In the genomic region with DNA sequence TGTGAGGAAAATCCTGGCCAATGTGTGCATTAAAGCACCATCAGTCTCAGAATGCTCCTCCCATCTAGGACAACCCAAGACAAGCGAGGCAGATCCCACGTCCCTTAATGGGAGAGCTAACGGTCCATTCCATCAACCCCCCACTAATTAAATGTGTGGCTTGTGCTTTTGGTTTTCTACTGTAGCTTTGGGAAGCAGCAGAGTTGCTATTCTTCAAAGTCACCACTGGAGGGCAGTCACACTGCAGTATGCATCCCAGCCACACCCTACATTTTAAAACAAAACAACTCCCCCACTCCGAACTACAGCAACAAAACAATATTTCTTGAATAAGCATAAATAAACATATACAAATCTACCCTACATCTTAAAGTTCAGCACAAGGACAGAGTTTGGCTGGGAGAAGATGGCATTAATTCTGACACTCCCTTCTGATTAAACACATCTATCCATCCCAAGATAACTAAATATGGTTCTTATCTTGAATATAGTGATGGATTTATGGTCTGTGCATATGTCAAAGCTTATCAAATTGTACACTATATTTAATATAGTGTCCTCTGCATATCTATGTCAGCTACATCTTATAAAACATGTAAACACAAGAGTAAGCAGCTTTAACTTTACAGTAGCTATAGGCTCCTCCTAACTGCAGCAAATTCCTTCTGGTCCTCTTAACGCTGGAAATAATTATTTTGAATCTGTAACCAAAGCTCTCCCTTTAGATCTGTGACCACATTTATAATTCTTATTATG, we compare ENCODE assay signal across 9 mouse cellular contexts.
DNase-seq lines count a peak whose midpoint lies in the region; ATAC-seq and TF ChIP-seq lines count a peak whose summit lies in the region.
"Had no signal": no experiment of that assay in that cellular context is flagged by ENCODE, and none has a peak within 500 bp of the region (broad histone marks: within the 10 kb centered on the region; RNA-seq: fewer than 3 reads in every experiment).

No protein-coding gene starts in this region.

- TF ChIP-seq POLR2A in ES-Bruce4 (IDR thresholded peaks at IDR 0.05; ENCODE audit: insufficient read depth, low read length), result no peak

- H3K4me2 ChIP-seq in hindbrain, embryonic 13.5 days, result no peak overlapping the region
- H3K4me2 ChIP-seq in neural tube, embryonic 12.5 days (replicated peaks), result no peak overlapping the region
- H3K4me2 ChIP-seq: embryonic facial prominence, embryonic 13.5 days had no signal

- H3K4me1 ChIP-seq in ES-Bruce4 (ENCODE audit: control insufficient read depth, insufficient read depth, low read length), result no peaks in the 10 kb centered on the region
- peaks cover 2% of the 10 kb centered on the region; the same call in 1 of the 2 replicates for H3K4me1 ChIP-seq in hindbrain, embryonic 13.5 days (replicated peaks)
- no peaks in the 10 kb centered on the region for H3K4me1 ChIP-seq in neural tube, embryonic 12.5 days
- H3K4me1 ChIP-seq: embryonic facial prominence, embryonic 13.5 days had no signal

- H3K36me3 ChIP-seq in ES-Bruce4 (ENCODE audit: control insufficient read depth, insufficient read depth, low read length, poor library complexity, severe bottlenecking), result no peaks in the 10 kb centered on the region
- H3K36me3 ChIP-seq in hindbrain, embryonic 13.5 days, result no peaks in the 10 kb centered on the region
- H3K36me3 ChIP-seq in neural tube, embryonic 12.5 days, result no peaks in the 10 kb centered on the region
- H3K36me3 ChIP-seq: embryonic facial prominence, embryonic 13.5 days had no signal

- H3K27ac ChIP-seq in ES-Bruce4 (ENCODE audit: insufficient read depth, low read length), result no peak overlapping the region
- H3K27ac ChIP-seq in hindbrain, embryonic 13.5 days, result peak overlapping the region; percentile 67
- no peak overlapping the region for H3K27ac ChIP-seq in neural tube, embryonic 12.5 days
- H3K27ac ChIP-seq: embryonic facial prominence, embryonic 13.5 days had no signal

- intact Hi-C loops in heart, postnatal 14 days (cut with DNase I), result loop anchor here (10.0 kb wide), 2 partner anchors 271 to 371 kb away; a partner anchor contains a TSS

- WGBS in hindbrain, embryonic 13.5 days, result 12% methylated on average over 5 of the region's 5 CpGs
- WGBS in neural tube, embryonic 12.5 days, result 10% methylated on average over 5 of the region's 5 CpGs

- no peaks in the 10 kb centered on the region for H3K27me3 ChIP-seq in ES-Bruce4 (ENCODE audit: control insufficient read depth, insufficient read depth, low read length, poor library complexity, severe bottlenecking)
- H3K27me3 ChIP-seq in hindbrain, embryonic 13.5 days, result no peaks in the 10 kb centered on the region
- H3K27me3 ChIP-seq in neural tube, embryonic 12.5 days (replicated peaks), result no peaks in the 10 kb centered on the region
- H3K27me3 ChIP-seq: embryonic facial prominence, embryonic 13.5 days had no signal

- peak; percentile 65; the same call in 1 of the 2 replicates for ATAC-seq in hindbrain, embryonic 13.5 days (ENCODE audit: low FRiP score)
- ATAC-seq in neural tube, embryonic 12.5 days (ENCODE audit: low FRiP score, low read depth), result peak; percentile 53

- H3K4me3 ChIP-seq in ES-Bruce4 (ENCODE audit: low read depth, low read length), result no peak overlapping the region
- H3K4me3 ChIP-seq in hindbrain, embryonic 13.5 days, result no peak overlapping the region
- no peak overlapping the region for H3K4me3 ChIP-seq in neural tube, embryonic 12.5 days
- H3K4me3 ChIP-seq: embryonic facial prominence, embryonic 13.5 days had no signal

- H3K9ac ChIP-seq in ES-Bruce4 (ENCODE audit: low read depth, poor library complexity, severe bottlenecking), result no peak overlapping the region
- H3K9ac ChIP-seq in hindbrain, embryonic 13.5 days, result no peak overlapping the region
- H3K9ac ChIP-seq in neural tube, embryonic 12.5 days, result no peak overlapping the region
- H3K9ac ChIP-seq: embryonic facial prominence, embryonic 13.5 days had no signal

- no peaks in the 10 kb centered on the region for H3K9me3 ChIP-seq in ES-Bruce4 (replicated peaks; ENCODE audit: control insufficient read depth, insufficient read depth, low read length, poor library complexity, severe bottlenecking)
- H3K9me3 ChIP-seq in hindbrain, embryonic 13.5 days, result no peaks in the 10 kb centered on the region
- no peaks in the 10 kb centered on the region for H3K9me3 ChIP-seq in neural tube, embryonic 12.5 days
- H3K9me3 ChIP-seq: embryonic facial prominence, embryonic 13.5 days had no signal

- TF ChIP-seq EP300 in ES-Bruce4 (IDR thresholded peaks at IDR 0.05; ENCODE audit: insufficient read depth, low read depth, low read length), result no peak

- peak; percentile 55 for TF ChIP-seq CTCF in ES-Bruce4 (IDR thresholded peaks at IDR 0.05; ENCODE audit: low read depth, low read length)

- peak; percentile 12 to 40 for DNase-seq in heart, postnatal 14 days
- no peak for DNase-seq in heart, adult 11 months
- peak; percentile 59 to 69 for DNase-seq in cerebellum, adult 18-20 months
- DNase-seq in ovary, postnatal 10 days (ENCODE audit: low spot score), result no peak
- no peak for DNase-seq in layer of hippocampus, adult 8-10 months (ENCODE audit: low spot score in 2 of 2)

Comparison
In these comparisons a context has a peak if more than half of its experiments do, and no peak if none do; other contexts are left out.
1. DNase-seq: peak in heart, postnatal 14 days (2 of 2) and cerebellum, adult 18-20 months (2 of 2); none in heart, adult 11 months (single experiment), ovary, postnatal 10 days (single experiment) and layer of hippocampus, adult 8-10 months (0 of 2).